In genomic region chr1:43302657-43303056, GRCm38 (mm10) we compare ENCODE assay signal across 19 mouse cellular contexts.
DNase-seq lines count a peak whose midpoint lies in the region; ATAC-seq and TF ChIP-seq lines count a peak whose summit lies in the region.
"Had no signal": no experiment of that assay in that cellular context is flagged by ENCODE, and none has a peak within 500 bp of the region (broad histone marks: within the 10 kb centered on the region; RNA-seq: fewer than 3 reads in every experiment).

No protein-coding gene starts in this region.

- H3K9me3 ChIP-seq in heart, embryonic 15.5 days (replicated peaks): no peaks in the 10 kb centered on the region
- H3K9me3 ChIP-seq in heart, embryonic 12.5 days (replicated peaks): no peaks in the 10 kb centered on the region
- no peaks in the 10 kb centered on the region for H3K9me3 ChIP-seq in lung, postnatal 0 days (ENCODE audit: low read length)
- H3K9me3 ChIP-seq: embryonic facial prominence, embryonic 10.5 days; forebrain, embryonic 12.5 days; limb, embryonic 13.5 days; liver, embryonic 13.5 days; midbrain, embryonic 12.5 days; neural tube, embryonic 12.5 days had no signal

- H3K27ac ChIP-seq in heart, embryonic 15.5 days: no peak overlapping the region
- H3K27ac ChIP-seq in heart, embryonic 12.5 days (ENCODE audit: poor library complexity, severe bottlenecking): no peak overlapping the region
- H3K27ac ChIP-seq in lung, postnatal 0 days (ENCODE audit: low read length): no peak overlapping the region
- H3K27ac ChIP-seq: embryonic facial prominence, embryonic 10.5 days; forebrain, embryonic 12.5 days; limb, embryonic 13.5 days; liver, embryonic 13.5 days; midbrain, embryonic 12.5 days; neural tube, embryonic 12.5 days had no signal

- no peak overlapping the region for H3K4me3 ChIP-seq in heart, embryonic 15.5 days
- no peak overlapping the region for H3K4me3 ChIP-seq in heart, embryonic 12.5 days
- no peak overlapping the region for H3K4me3 ChIP-seq in lung, postnatal 0 days (ENCODE audit: low read depth, low read length)
- no peak overlapping the region for H3K4me3 ChIP-seq in myocyte
- H3K4me3 ChIP-seq: embryonic facial prominence, embryonic 10.5 days; forebrain, embryonic 12.5 days; limb, embryonic 13.5 days; liver, embryonic 13.5 days; midbrain, embryonic 12.5 days; neural tube, embryonic 12.5 days had no signal

- TF ChIP-seq EP300 in lung, postnatal 0 days (IDR thresholded peaks at IDR 0.05): no peak

- no peak overlapping the region for H3ac ChIP-seq in myocyte (ENCODE audit: control insufficient read depth, insufficient read length)

- 0 out of 2 replicates have a peak, but pooled peaks have one; percentile 48 for ATAC-seq in heart, embryonic 15.5 days (replicated peaks; ENCODE audit: insufficient number of reproducible peaks, insufficient read depth, low FRiP score, low read depth)
- ATAC-seq in heart, embryonic 12.5 days (ENCODE audit: insufficient number of reproducible peaks, low FRiP score): no peak
- ATAC-seq in lung, postnatal 0 days: 0 out of 2 replicates have a peak, but pooled peaks have one; percentile 9

- no peak for TF ChIP-seq CTCF in lung, postnatal 0 days (IDR thresholded peaks at IDR 0.05)

- H3K27me3 ChIP-seq in heart, embryonic 15.5 days: no peaks in the 10 kb centered on the region
- no peaks in the 10 kb centered on the region for H3K27me3 ChIP-seq in heart, embryonic 12.5 days (replicated peaks)
- H3K27me3 ChIP-seq in lung, postnatal 0 days (replicated peaks; ENCODE audit: insufficient read depth, low read length): no peaks in the 10 kb centered on the region
- no peaks in the 10 kb centered on the region for H3K27me3 ChIP-seq in myocyte (ENCODE audit: control insufficient read depth, insufficient read depth, insufficient read length)
- H3K27me3 ChIP-seq: limb, embryonic 13.5 days; liver, embryonic 13.5 days; neural tube, embryonic 12.5 days had no signal

- H3K9ac ChIP-seq in heart, embryonic 15.5 days: no peak overlapping the region
- H3K9ac ChIP-seq in heart, embryonic 12.5 days: no peak overlapping the region
- no peak overlapping the region for H3K9ac ChIP-seq in lung, postnatal 0 days (replicated peaks; ENCODE audit: low read depth)
- H3K9ac ChIP-seq: forebrain, embryonic 12.5 days; limb, embryonic 13.5 days; liver, embryonic 13.5 days; lung, embryonic 14.5 days; midbrain, embryonic 12.5 days; neural tube, embryonic 12.5 days had no signal

- no peaks in the 10 kb centered on the region for H3K79me2 ChIP-seq in myocyte (ENCODE audit: control insufficient read depth, insufficient read depth)

- TF ChIP-seq POLR2A in myocyte (IDR thresholded peaks at IDR 0.05; ENCODE audit: insufficient read length, low read depth): no peak

- 52% methylated on average over 7 of the region's 7 CpGs for WGBS in heart, embryonic 15.5 days
- 57% methylated on average over 7 of the region's 7 CpGs for WGBS in heart, embryonic 12.5 days
- 46% methylated on average over 7 of the region's 7 CpGs for WGBS in lung, postnatal 0 days

- no peak for DNase-seq in lung, postnatal 0 days (ENCODE audit: low spot score)
- no peak for DNase-seq in lung, postnatal 14 days
- DNase-seq in adrenal gland, adult 8-10 months: peak; percentile 67
- DNase-seq in layer of hippocampus, adult 18-20 months (ENCODE audit: low spot score in 2 of 2): no peak
- DNase-seq in right cerebral cortex, adult 18-20 months: no peak
- DNase-seq: cerebellum, adult 8-10 months; gastrocnemius, postnatal 10 days; kidney, adult 8-10 months; liver, embryonic 13.5 days; lung, embryonic 14.5 days; thymus, postnatal 25 days had no signal

- no peaks in the 10 kb centered on the region for H3K36me3 ChIP-seq in heart, embryonic 15.5 days
- H3K36me3 ChIP-seq in heart, embryonic 12.5 days: no peaks in the 10 kb centered on the region
- H3K36me3 ChIP-seq in lung, postnatal 0 days (ENCODE audit: insufficient read depth, low read length): no peaks in the 10 kb centered on the region
- H3K36me3 ChIP-seq in myocyte (ENCODE audit: control insufficient read depth, insufficient read depth): no peaks in the 10 kb centered on the region
- H3K36me3 ChIP-seq: embryonic facial prominence, embryonic 10.5 days; forebrain, embryonic 12.5 days; limb, embryonic 13.5 days; liver, embryonic 13.5 days; midbrain, embryonic 12.5 days; neural tube, embryonic 12.5 days had no signal

- peaks cover 6% of the 10 kb centered on the region for H3K4me1 ChIP-seq in heart, embryonic 15.5 days (replicated peaks)
- H3K4me1 ChIP-seq in heart, embryonic 12.5 days (replicated peaks): peaks cover 12% of the 10 kb centered on the region; the same call in 1 of the 2 replicates
- no peaks in the 10 kb centered on the region for H3K4me1 ChIP-seq in lung, postnatal 0 days (ENCODE audit: insufficient read depth, low read depth, low read length)
- H3K4me1 ChIP-seq: forebrain, embryonic 12.5 days; neural tube, embryonic 12.5 days had no signal

- H3K4me2 ChIP-seq in heart, embryonic 15.5 days: no peak overlapping the region
- H3K4me2 ChIP-seq in heart, embryonic 12.5 days: no peak overlapping the region
- no peak overlapping the region for H3K4me2 ChIP-seq in lung, postnatal 0 days (replicated peaks; ENCODE audit: low read depth, low read length)
- peak overlapping the region; percentile 32 for H3K4me2 ChIP-seq in myocyte (ENCODE audit: low read depth)
- H3K4me2 ChIP-seq: forebrain, embryonic 12.5 days; limb, embryonic 13.5 days; liver, embryonic 13.5 days; lung, embryonic 14.5 days; midbrain, embryonic 12.5 days; neural tube, embryonic 12.5 days had no signal

TF ChIP-seq in myocyte, 11 proteins besides CTCF, POLR2A, EP300 and RAD21:
- TF ChIP-seq MAX (IDR thresholded peaks at IDR 0.05; ENCODE audit: low read depth): no peak
- TF ChIP-seq SRF (IDR thresholded peaks at IDR 0.05; ENCODE audit: control insufficient read depth, insufficient read length, low read depth): no peak
